Mouse (Mus musculus) neural tube, embryonic 15.5 days (tissue): Measurements from ENCODE around the gene Traip. TPM values are rescaled to one million over a fixed set of nuclear protein-coding genes. Genes with fewer than 3 reads are reported as not detected.
A peak's percentile ranks its signal among the peaks of the same experiment; 100 is the strongest.

Experiments
- ATAC-seq: fragments of 200-750 bp; cut with Nextera tagmentation; 2 replicates; pipeline ENCODE4 v1.8.0; 2017; ENCODE audit warnings: mild to moderate bottlenecking, moderate TSS enrichment, moderate library complexity; ENCODE audit not compliant: low FRiP score
- H3K27ac ChIP-seq: fragments of 300-500 bp; sonication (generic); replicated peaks from 2 replicates; pipeline ENCODE4 v1.5.1; 2015; ENCODE audit warnings: mild to moderate bottlenecking, inconsistent platforms
- H3K27me3 ChIP-seq: fragments of 300-500 bp; sonication (generic); replicated peaks from 2 replicates; pipeline ENCODE4 v1.6.1; 2015; ENCODE audit warnings: inconsistent platforms
- H3K36me3 ChIP-seq: fragments of 300-500 bp; sonication (generic); 2 replicates; pipeline ENCODE4 v1.6.1; 2015; ENCODE audit warnings: inconsistent platforms
- H3K4me1 ChIP-seq: fragments of 300-500 bp; sonication (generic); 2 replicates; pipeline ENCODE4 v1.6.1; 2015; ENCODE audit warnings: inconsistent platforms
- H3K4me2 ChIP-seq: fragments of 300-500 bp; sonication (generic); 2 replicates; pipeline ENCODE4 v1.6.1; 2015; ENCODE audit warnings: inconsistent platforms, mild to moderate bottlenecking, moderate library complexity
- H3K4me3 ChIP-seq: fragments of 300-500 bp; sonication (generic); replicated peaks from 2 replicates; pipeline ENCODE4 v1.5.1; 2015; ENCODE audit warnings: mild to moderate bottlenecking, inconsistent platforms
- H3K9ac ChIP-seq: fragments of 300-500 bp; sonication (generic); replicated peaks from 2 replicates; pipeline ENCODE4 v1.6.1; 2015; ENCODE audit warnings: mild to moderate bottlenecking, inconsistent platforms
- H3K9me3 ChIP-seq: fragments of 300-500 bp; sonication (generic); replicated peaks from 2 replicates; pipeline ENCODE4 v1.6.1; 2016; ENCODE audit warnings: inconsistent platforms
- WGBS: fragments of 180-500 bp; shearing (Covaris S2); methylation state at CpG from one replicate; pipeline ENCODE4 v1.1.7; 2015; ENCODE audit warnings: mixed read lengths; 5-methylcytosine and 5-hydroxymethylcytosine counted together
- polyA plus RNA-seq: library from polyadenylated mRNA; unstranded; fragments of >200 nt; fragmentation: Nextera tagmentation; extraction: Ambion mirVana; gene quantifications from 2 replicates; pipeline ENCODE4 v1.2.1, GENCODE M21; 2015

Gene Traip
- polyA plus RNA-seq, 1 experiment from 2014 or later = 6.1 TPM

DNA sequence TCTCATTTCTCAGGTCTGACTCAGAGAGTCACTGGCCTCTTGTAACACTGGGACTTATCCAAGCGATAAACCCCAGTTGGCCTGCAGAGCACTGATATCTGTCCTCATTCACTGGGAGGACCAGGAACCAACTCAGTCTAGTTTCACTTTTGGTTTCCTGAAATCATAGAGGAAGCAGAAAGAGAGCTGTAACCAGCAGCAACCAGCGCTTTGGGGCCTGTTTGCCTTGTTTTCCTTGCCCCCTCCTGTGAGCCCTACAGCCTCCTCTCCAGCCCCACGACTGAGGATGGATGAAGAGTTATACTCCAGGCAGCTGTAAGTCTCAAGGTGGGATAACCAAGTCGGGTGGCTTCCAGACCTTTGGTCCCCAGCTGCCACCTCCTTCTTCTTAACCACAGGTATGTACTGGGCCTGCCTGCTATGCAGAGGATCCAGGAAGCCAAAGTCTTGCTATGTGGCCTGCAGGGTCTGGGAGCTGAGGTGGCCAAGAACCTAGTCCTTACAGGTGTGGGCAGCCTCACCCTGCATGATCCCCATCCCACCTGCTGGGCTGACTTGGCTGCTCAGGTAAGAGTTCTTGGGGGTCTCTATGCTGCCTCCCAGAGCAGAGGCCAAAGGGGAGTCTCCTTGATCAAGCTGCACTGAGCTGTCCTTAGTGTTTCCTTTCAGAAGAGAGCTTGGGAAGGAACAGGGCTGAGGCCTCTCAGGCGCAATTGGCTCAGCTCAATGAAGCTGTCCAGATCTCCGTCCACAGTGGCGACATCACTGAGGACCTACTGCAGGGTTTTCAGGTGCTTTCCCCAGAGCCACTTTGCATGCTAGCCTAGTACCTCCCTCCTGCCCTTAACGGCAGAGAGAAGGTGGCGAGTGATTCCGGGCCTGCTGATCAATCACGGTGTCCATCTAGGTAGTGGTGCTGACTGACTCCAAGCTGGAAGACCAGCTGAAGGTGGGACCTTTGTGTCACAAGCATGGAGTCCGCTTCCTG lies 25.8 kb downstream of the Traip start, which contains the start of gene Uba7:
Uba7 (plus strand) TSS at position 107 of the 988 bp plus-strand sequence.
- no peaks in the 10 kb centered on the region for H3K27me3 ChIP-seq
- no peak within 1 kb of the TSS; the same call in 1 of the 2 replicates for H3K4me2 ChIP-seq
- no peaks in the 10 kb centered on the region for H3K9me3 ChIP-seq
- 76% methylated on average over 12 of the region's 12 CpGs for WGBS
- no peaks in the 10 kb centered on the region for H3K4me1 ChIP-seq
- no peak for ATAC-seq
- H3K36me3 ChIP-seq = no peaks in the 10 kb centered on the region
- no peak within 1 kb of the TSS for H3K9ac ChIP-seq
- no peak within 1 kb of the TSS for H3K27ac ChIP-seq
- H3K4me3 ChIP-seq = no peak within 1 kb of the TSS

DNA sequence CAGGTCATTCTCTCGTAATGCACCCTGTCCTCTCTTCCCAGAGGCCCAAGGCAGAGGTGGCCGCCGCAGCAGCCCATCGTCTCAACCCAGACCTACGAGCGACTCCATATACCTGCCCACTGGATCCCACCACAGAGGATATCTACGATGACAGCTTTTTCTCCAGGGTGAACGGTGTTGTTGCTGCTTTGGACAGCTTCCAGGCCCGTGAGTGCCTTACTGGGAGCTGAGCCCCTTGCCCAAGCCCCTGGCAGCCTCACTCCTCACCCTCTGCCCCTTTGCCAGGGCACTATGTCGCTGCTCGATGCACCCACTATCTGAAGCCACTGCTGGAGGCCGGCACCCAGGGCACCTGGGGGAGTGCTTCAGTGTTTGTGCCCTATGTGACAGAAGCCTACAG lies 28.9 kb downstream of the Traip start:
- Histone ChIP-seq H3K4me1 (peaks cover 7% of the 10 kb centered on the region; the same call in 1 of the 2 replicates), H3K36me3 (no peaks in the 10 kb centered on the region), H3K27ac (no peak overlapping the region), H3K9ac (no peak overlapping the region), H3K27me3 (0 out of 2 replicates have a peak, but pooled peaks cover 3% of the 10 kb centered on the region), H3K9me3 (no peaks in the 10 kb centered on the region), H3K4me3 (no peak overlapping the region), H3K4me2 (no peak overlapping the region)
- WGBS = 89% methylated on average over 12 of the region's 12 CpGs
- ATAC-seq = no peak

DNA sequence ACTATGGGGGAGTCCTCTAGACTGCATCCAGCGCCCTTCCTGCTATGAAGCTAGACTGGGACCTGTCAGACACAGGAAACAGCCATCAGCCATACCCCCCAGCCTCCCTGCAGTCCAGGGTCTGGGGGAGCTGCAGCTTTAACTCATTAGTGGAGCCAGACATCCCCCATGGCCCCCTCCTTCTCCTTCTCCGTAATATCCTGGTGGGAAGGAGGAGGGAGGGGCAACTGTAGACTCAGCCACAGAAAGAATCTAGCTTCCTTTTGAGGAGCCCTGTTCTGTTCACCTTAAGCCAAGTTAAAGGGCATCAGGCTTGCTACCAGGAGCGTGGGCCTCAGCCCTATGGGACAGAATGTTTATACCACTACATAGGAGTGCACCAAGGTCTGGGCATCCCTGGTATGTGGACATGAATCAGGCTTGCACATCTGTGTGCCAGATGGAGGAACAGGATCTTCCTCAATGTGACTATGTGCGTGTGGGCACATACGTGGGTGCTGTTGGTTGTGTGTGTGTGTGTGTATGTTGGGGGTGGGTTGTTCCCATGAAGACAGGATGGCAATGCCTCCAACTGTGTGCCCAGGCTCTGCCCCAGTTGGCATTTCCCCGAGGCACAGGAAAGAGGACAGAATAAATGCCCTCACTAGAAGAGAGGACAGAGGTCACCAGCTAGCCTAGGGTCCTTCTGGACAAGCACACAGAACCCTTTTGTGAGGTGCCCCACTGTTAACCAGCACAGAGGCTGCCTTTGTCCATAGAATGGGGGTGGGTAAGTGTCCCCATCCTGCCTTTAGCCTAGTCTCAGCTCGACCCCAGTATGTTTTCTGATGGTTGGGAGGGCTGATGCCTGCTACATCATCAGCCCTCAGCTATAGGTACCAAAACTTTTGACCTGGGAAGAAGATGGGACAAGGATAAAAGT lies 32.0 kb downstream of the Traip start:
- no peak overlapping the region for H3K9ac ChIP-seq
- 60% methylated on average over 6 of the region's 7 CpGs for WGBS
- ATAC-seq = no peak
- no peaks in the 10 kb centered on the region for H3K36me3 ChIP-seq
- H3K9me3 ChIP-seq = no peaks in the 10 kb centered on the region
- peaks cover 14% of the 10 kb centered on the region for H3K27me3 ChIP-seq
- peak overlapping the region; percentile 87 for H3K4me2 ChIP-seq
- peaks cover 29% of the 10 kb centered on the region for H3K4me1 ChIP-seq
- no peak overlapping the region for H3K4me3 ChIP-seq
- H3K27ac ChIP-seq = peak overlapping the region; percentile 82

DNA sequence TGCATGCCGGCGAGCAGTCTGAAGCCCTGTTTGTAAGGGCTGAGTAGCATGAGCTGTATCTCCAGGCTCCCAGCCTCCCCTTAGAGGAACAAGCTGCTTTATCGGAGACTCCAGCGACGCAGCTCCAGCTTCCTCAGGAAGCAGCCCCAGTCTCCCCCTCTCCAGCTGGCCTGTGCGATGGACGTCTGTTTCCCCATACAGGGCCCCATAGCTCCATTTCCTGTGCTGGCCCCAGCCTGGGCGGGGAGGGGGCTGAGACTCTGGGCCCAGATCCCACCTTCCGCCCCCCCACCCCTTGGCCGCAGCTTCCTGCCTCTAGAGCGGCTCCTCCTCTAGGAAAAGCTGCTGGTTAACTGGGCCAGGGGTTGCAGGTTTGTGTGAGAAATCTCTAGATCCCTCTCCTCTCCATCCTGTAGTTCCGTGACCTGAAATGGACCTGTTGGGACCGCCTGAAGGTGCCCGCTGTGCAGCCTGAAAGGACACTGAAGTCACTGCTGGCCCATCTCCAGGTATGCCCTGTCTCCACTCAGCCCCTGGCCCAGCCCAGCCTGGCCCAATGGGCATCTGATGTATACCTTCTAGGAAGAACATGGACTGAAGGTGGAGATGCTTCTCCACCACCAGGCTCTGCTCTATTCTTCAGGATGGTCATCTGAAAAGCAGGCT lies 32.9 kb downstream of the Traip start, which contains the start of gene Gm20661:
Gm20661 (plus strand) TSS at position 378 of the 666 bp plus-strand sequence.
- Histone ChIP-seq H3K4me3 (peak within 1 kb of the TSS; percentile 73), H3K9me3 (no peaks in the 10 kb centered on the region), H3K4me2 (peak within 1 kb of the TSS; percentile 87), H3K9ac (no peak within 1 kb of the TSS), H3K27ac (peak within 1 kb of the TSS; percentile 82), H3K4me1 (peaks cover 29% of the 10 kb centered on the region), H3K27me3 (peaks cover 14% of the 10 kb centered on the region), H3K36me3 (no peaks in the 10 kb centered on the region)
- ATAC-seq = no peak
- WGBS = 48% methylated on average over 14 of the region's 14 CpGs

DNA sequence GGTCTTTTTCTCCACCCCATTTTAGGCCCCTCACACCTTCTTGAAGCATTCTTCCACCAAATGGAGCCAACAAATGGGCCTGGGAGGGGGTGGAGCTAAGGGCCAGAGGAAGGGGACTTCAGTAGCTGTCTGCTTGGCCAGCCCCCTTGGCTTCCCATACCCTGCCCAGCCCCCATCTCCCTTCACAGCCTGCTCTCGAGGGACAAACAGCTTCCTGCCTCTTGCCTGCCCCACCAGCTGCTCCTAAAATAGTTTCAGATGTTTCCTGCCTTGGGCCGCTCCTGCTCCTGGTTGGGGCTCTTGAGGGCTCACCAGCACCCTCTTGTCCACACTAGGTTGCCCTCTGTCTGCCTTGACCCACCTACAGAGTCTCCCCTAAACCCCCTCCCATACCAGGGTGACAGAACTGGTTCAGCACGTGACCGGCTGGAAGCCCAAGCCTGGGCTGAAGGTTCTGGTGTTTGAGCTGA lies 33.5 kb downstream of the Traip start:
- Histone ChIP-seq H3K4me1 (peaks cover 29% of the 10 kb centered on the region), H3K36me3 (no peaks in the 10 kb centered on the region), H3K9ac (no peak overlapping the region), H3K27ac (peak overlapping the region; percentile 82), H3K4me3 (peak overlapping the region; percentile 73), H3K27me3 (peaks cover 14% of the 10 kb centered on the region), H3K9me3 (no peaks in the 10 kb centered on the region), H3K4me2 (peak overlapping the region; percentile 87)
- WGBS = 47% methylated on average over 4 of the region's 4 CpGs
- ATAC-seq = no peak

DNA sequence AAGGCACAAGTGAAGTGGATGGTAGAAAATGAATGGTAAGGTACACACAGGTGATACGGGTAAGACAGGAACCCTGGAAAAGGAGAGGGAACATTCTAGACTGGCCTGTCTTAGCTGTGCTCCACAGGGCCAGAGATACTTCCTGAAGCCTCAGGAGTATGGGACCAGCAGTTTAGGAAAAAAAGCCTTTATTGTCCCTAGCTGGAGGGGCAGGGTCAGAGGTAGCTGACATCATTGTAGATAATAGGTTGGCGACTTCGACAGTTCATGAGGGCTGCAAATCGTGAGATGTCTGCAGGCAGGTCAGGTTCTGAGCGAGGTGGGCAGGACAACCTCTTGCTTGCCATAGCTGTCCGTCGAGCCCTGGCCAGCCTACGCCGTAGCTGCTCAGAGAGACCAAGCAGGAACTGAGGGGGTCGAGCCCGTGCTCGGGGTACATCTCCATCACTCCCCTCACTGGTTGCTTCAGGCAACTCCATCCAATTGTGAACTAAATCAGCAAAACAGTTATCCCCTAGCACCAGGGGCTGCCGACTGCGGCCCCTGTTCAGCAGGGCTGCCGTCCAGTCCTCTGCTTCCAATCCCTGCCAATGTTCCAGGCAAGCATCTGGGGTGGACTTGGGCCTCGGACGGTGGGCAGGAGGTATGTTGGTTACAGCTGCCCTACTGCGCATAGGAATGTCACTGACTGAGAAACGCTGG lies 34.3 kb downstream of the Traip start:
- H3K4me1 ChIP-seq = peaks cover 29% of the 10 kb centered on the region
- H3K4me3 ChIP-seq = peak overlapping the region; percentile 73
- H3K36me3 ChIP-seq = no peaks in the 10 kb centered on the region
- 74% methylated on average over 19 of the region's 19 CpGs for WGBS
- H3K9ac ChIP-seq = no peak overlapping the region; the same call in 1 of the 2 replicates
- H3K9me3 ChIP-seq = no peaks in the 10 kb centered on the region
- peak overlapping the region; percentile 82 for H3K27ac ChIP-seq
- peak overlapping the region; percentile 87 for H3K4me2 ChIP-seq
- peaks cover 14% of the 10 kb centered on the region for H3K27me3 ChIP-seq
- ATAC-seq = no peak

DNA sequence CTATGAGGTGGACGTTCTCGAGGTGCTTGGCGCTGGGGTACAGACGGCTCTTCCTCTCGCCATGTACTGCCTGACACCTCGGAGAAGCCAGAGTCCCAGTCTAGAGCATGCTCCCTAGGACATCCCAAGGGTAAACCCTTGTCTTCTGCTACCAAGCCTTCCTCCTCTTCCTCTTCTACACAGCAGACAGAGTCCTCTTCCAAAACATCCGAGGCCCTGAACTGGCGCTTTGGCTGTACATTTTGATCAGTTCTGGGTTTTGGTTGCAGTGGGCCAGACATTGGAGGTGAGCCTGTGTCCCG lies 34.8 kb downstream of the Traip start:
- no peaks in the 10 kb centered on the region for H3K9me3 ChIP-seq
- peak overlapping the region; percentile 87 for H3K4me2 ChIP-seq
- ATAC-seq = no peak
- peak overlapping the region; percentile 73 for H3K4me3 ChIP-seq
- H3K4me1 ChIP-seq = peaks cover 29% of the 10 kb centered on the region
- no peaks in the 10 kb centered on the region for H3K36me3 ChIP-seq
- peaks cover 14% of the 10 kb centered on the region for H3K27me3 ChIP-seq
- peak overlapping the region; percentile 61 for H3K9ac ChIP-seq
- WGBS = 64% methylated on average over 9 of the region's 9 CpGs
- H3K27ac ChIP-seq = peak overlapping the region; percentile 82

DNA sequence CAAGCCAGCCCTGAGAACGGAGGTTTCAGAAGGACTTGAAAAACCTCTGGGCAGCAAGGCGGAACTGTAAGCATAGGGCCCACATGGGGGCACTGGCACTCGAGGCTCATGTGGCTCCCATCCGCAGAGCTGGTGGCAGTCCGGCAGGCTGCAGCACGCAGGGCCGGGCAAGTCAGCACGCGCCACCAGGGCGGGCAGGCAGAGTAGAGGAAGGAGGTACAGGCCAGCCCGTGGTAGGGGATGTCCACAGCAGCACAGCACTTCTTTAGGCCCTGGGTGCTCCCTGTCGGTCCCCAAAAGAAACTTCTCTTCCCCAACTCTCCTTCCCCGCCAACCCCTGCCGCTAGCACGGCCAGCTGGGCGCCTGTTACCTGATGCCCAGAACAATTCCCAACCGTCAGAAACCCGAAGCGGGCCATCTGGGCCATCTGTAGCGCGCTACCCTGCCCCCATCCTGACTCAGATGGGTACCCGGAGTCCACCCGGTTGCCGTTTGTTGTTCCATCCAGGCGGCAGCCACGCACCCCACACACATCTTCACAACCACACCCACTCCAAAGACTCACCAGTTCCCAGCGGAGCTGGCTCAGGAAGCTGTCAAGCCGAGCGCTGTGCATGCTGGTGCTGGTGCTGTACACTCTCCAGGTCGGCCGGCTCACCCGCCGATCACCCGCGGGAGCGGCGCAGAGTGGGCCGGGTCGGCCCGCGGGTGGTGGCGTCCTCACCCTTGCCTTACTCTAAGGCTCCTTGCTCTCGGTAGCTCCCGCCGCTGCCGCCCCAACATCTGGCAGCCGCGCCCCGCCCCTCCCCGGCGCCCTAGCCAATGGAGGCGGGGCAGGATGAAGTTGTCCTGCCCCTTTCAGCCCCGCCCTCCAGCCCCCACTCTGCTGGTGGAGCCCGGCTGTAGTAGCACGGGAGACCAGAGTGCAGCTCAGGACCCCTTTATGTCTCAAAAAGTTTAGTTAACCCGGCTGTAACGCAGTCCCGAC lies 35.5 kb downstream of the Traip start, which contains the start of gene Inka1:
Inka1 (minus strand) TSS at position 749 of the 989 bp plus-strand sequence.
- peak within 1 kb of the TSS; percentile 87 for H3K4me2 ChIP-seq
- peaks cover 29% of the 10 kb centered on the region for H3K4me1 ChIP-seq
- WGBS = under 1% methylated on average over 57 of the region's 58 CpGs
- ATAC-seq = peak; percentile 84
- H3K9ac ChIP-seq = peak within 1 kb of the TSS; percentile 61
- peak within 1 kb of the TSS; percentile 82 for H3K27ac ChIP-seq
- H3K4me3 ChIP-seq = peak within 1 kb of the TSS; percentile 73
- no peaks in the 10 kb centered on the region for H3K9me3 ChIP-seq
- peaks cover 14% of the 10 kb centered on the region for H3K27me3 ChIP-seq
- no peaks in the 10 kb centered on the region for H3K36me3 ChIP-seq

DNA sequence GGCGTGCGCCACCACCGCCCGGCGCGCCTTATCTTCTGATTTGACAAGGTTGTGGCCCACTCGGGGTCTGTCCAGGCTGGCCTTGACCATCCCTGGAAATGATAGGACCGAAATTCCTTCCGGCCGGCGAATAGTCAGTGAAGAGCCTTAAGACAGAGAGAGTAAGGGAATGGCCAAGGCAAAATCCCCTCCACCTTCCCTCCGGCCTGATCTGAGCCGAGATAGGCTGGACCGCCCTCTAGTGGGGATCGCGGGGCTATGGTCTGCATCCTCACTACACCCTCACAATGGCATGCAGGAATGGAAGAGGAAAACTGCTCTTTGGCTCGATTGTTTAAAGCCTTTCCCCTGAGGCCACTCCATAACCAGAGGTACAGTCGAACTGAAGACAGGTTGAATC lies 36.4 kb downstream of the Traip start:
- 0 out of 2 replicates have a peak overlapping the region, but pooled peaks have one; percentile 37 for H3K27ac ChIP-seq
- H3K4me2 ChIP-seq = peak overlapping the region; percentile 87
- H3K4me3 ChIP-seq = peak overlapping the region; percentile 73

More for the DNA sequence above, 36.4 kb downstream of the Traip start:
- 8% methylated on average over 18 of the region's 18 CpGs for WGBS
- no peaks in the 10 kb centered on the region for H3K36me3 ChIP-seq
- peaks cover 29% of the 10 kb centered on the region for H3K4me1 ChIP-seq
- H3K9ac ChIP-seq = no peak overlapping the region
- H3K9me3 ChIP-seq = no peaks in the 10 kb centered on the region
- peaks cover 14% of the 10 kb centered on the region for H3K27me3 ChIP-seq
- peak; percentile 84 for ATAC-seq
